Mouse (Mus musculus): Measurements from ENCODE around the gene Mrpl18. TPM values are rescaled to one million over a fixed set of nuclear protein-coding genes. Genes with fewer than 3 reads are reported as not detected.
A peak's percentile ranks its signal among the peaks of the same experiment; 100 is the strongest.

Gene Mrpl18
- total and polyA plus RNA-seq, 2 experiments = 41.2 to 54.6 TPM

DNA sequence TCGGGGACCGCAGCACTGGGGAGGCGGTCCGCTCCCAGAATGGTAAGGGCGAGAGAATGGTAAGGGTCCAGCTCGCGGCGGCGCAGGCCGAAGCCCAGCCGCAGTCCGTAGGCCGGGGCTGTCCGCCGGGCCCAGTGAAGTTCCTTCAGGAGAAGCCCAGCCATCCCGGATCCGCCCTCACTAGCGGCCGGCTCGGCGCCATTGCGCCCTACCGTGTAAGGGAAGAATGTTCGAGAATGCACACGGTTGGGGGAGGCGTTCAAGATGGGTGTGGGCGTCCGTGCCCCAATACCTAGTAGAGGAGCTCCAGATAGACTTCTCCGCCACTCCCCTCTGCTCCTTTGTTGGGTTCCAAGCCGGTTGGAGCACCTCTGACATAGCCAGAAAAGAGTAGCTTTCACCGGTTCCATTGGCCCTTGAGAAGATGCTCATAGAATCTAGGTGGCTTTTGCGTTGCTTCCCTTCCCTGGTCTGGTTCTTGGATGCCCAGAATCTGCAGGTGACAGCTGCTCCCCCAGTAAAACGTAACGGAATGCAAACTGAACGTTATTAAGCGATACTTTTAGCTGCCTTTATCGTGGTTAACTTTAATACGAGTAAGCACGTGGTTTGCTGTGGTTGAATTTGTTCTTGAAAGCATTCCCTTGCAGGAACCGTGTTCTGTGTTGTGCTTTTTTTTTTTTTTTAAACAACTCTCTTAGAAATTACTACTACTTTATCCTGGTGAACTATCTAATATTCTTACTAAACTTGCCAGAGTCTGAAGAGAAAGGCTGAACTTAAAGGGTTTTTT is 639 bp upstream of the Mrpl18 start:
- under 1% methylated on average over 40 of the region's 40 CpGs for WGBS
- DNase-seq (ENCODE audit: extremely low read depth, low read depth, low spot score) = peak; percentile 60

DNA sequence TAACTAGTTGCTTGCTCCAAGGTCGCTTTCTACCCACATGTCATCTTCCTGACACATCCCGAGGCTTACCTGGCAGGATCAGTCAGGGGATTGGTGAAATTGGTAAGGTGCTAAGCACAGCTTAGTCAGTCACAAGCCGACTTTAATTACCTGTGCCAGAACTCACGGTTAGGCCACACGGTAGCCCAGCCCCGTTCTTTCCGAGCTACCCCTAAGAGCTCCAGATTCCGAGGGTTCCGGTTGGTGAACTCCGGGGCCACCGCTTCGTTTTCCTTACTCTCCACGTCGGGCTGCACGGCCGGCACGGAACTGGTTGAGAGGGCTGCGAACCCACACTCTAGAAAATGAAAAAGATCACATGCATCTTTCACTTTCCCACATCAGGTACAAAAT is 661 bp downstream of the Mrpl18 start, which contains the start of gene Tcp1:
Gene Tcp1 (plus strand): TSS at position 214 of the 393 bp plus-strand sequence.
- no peak for TF ChIP-seq CTCF (IDR thresholded peaks at IDR 0.05; ENCODE audit: low read depth, low read length)
- TF ChIP-seq POLR2A (IDR thresholded peaks at IDR 0.05; ENCODE audit: extremely low read depth, insufficient read depth, low read length) = no peak
- peaks cover 43% of the 10 kb centered on the region for H3K36me3 ChIP-seq (ENCODE audit: control insufficient read depth, insufficient read depth, low read length)
- WGBS = under 1% methylated on average over 18 of the region's 18 CpGs
- H3K27ac ChIP-seq (replicated peaks; ENCODE audit: insufficient read depth, low read depth, low read length) = peak within 1 kb of the TSS; percentile 70
- DNase-seq (ENCODE audit: extremely low read depth, low read depth, low spot score) = peak; percentile 43
- no peaks in the 10 kb centered on the region for H3K27me3 ChIP-seq (ENCODE audit: control insufficient read depth, insufficient read depth, low read length)
- H3K4me3 ChIP-seq (ENCODE audit: insufficient read depth, low read depth, low read length) = peak within 1 kb of the TSS; percentile 68
- peaks cover 2% of the 10 kb centered on the region for H3K4me1 ChIP-seq (ENCODE audit: control insufficient read depth, insufficient read depth, low read length)
- peak within 1 kb of the TSS; percentile 78 for H3K9ac ChIP-seq (ENCODE audit: low read depth, low read length)
- no peaks in the 10 kb centered on the region; the same call in 1 of the 2 replicates for H3K79me2 ChIP-seq (ENCODE audit: control insufficient read depth, insufficient read depth, low read length)

More for the DNA sequence above, 639 bp upstream of the Mrpl18 start:
- H3K27me3 ChIP-seq (ENCODE audit: control insufficient read depth, insufficient read depth, low read length) = no peaks in the 10 kb centered on the region
- H3K4me1 ChIP-seq (ENCODE audit: control insufficient read depth, insufficient read depth, low read length) = peaks cover 2% of the 10 kb centered on the region
- peaks cover 41% of the 10 kb centered on the region for H3K36me3 ChIP-seq (ENCODE audit: control insufficient read depth, insufficient read depth, low read length)
- peak overlapping the region; percentile 66 for H3K4me3 ChIP-seq (ENCODE audit: insufficient read depth, low read depth, low read length)
- H3K79me2 ChIP-seq (ENCODE audit: control insufficient read depth, insufficient read depth, low read length) = no peaks in the 10 kb centered on the region; the same call in 1 of the 2 replicates
- TF ChIP-seq CTCF (IDR thresholded peaks at IDR 0.05; ENCODE audit: low read depth, low read length) (no peak), POLR2A (IDR thresholded peaks at IDR 0.05; ENCODE audit: extremely low read depth, insufficient read depth, low read length) (no peak)
- H3K27ac ChIP-seq (replicated peaks; ENCODE audit: insufficient read depth, low read depth, low read length) = peak overlapping the region; percentile 70
- peak overlapping the region; percentile 78 for H3K9ac ChIP-seq (ENCODE audit: low read depth, low read length)

DNA sequence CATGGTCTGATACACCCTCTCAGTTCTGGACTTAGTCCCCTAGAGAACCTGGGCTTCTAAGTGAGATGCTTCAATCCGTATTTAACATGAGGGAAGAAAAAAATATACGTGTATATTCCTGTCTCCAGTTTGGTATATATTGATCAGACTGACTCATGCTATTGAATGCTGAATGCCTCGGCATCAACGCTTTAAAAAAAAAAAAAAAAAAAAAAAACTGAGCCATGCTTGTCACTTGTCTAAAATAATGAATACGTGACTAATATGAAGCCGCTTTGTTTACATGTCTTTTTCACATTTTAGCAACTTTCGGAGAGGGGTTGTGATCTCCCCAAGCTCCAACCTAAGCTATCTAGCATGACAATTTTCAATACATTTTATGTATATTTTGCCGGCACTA is 5.8 kb downstream of the Mrpl18 start:
- 82% methylated on average over 8 of the region's 8 CpGs for WGBS
- H3K9ac ChIP-seq (ENCODE audit: low read depth, low read length) = no peak overlapping the region
- no peak for TF ChIP-seq POLR2A (IDR thresholded peaks at IDR 0.05; ENCODE audit: extremely low read depth, insufficient read depth, low read length)
- TF ChIP-seq CTCF (IDR thresholded peaks at IDR 0.05; ENCODE audit: low read depth, low read length) = no peak
- H3K4me3 ChIP-seq (ENCODE audit: insufficient read depth, low read depth, low read length) = no peak overlapping the region
- peaks cover 30% of the 10 kb centered on the region for H3K36me3 ChIP-seq (ENCODE audit: control insufficient read depth, insufficient read depth, low read length)
- no peak for DNase-seq (ENCODE audit: extremely low read depth, low read depth, low spot score)
- no peaks in the 10 kb centered on the region for H3K4me1 ChIP-seq (ENCODE audit: control insufficient read depth, insufficient read depth, low read length)
- H3K79me2 ChIP-seq (ENCODE audit: control insufficient read depth, insufficient read depth, low read length) = no peaks in the 10 kb centered on the region; the same call in 1 of the 2 replicates
- H3K27me3 ChIP-seq (ENCODE audit: control insufficient read depth, insufficient read depth, low read length) = no peaks in the 10 kb centered on the region
- H3K27ac ChIP-seq (replicated peaks; ENCODE audit: insufficient read depth, low read depth, low read length) = no peak overlapping the region

DNA sequence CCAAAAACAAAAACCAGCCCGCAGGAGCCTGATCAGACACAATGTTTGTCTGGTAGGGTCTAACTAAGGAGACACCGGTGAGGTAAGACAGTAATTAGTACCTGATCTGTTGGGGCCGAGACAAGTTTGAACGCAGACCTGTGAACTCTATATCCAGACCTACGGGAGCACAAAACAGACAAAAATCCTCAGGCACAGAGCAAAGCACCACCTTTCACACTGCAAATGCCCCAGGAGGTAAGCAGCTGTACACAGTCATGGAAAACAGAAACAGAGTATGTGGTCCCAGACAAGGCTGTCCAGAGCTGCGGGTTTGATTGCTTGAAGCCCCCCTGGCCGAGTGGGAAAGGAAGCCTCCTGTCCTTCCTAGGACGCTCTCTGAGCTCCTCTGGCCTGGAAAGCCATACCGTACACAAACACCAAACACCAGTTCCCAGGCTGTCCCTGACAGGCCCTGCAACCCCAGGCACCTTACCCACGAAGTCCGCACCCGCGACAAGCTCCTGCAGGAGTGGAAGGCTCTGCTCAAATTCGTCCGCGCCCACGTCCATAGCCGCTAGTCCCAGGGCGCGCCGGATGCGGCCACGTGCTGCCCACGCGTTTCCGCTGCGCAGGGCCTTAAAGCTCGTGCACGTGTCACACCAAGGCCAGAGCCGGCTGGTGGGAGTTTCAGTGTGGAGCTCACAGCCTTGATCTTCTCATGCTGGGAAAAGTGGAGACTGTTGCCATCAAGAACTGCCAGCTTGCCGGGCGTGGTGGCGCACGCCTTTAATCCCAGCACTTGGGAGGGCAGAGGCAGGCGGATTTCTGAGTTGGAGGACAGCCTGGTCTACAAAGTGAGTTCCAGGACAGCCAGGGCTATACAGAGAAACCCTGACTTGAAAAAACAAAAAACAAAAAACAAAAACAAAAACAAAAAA is 6.5 kb downstream of the Mrpl18 start, which contains the start of gene Pnldc1:
Gene Pnldc1 (minus strand): TSS at position 870 of the 920 bp plus-strand sequence.
- peaks cover 33% of the 10 kb centered on the region for H3K36me3 ChIP-seq (ENCODE audit: control insufficient read depth, insufficient read depth, low read length)
- no peak within 1 kb of the TSS for H3K4me3 ChIP-seq (ENCODE audit: insufficient read depth, low read depth, low read length)
- no peak within 1 kb of the TSS for H3K27ac ChIP-seq (replicated peaks; ENCODE audit: insufficient read depth, low read depth, low read length)
- H3K9ac ChIP-seq (ENCODE audit: low read depth, low read length) = no peak within 1 kb of the TSS
- H3K79me2 ChIP-seq (ENCODE audit: control insufficient read depth, insufficient read depth, low read length) = no peaks in the 10 kb centered on the region
- WGBS = 90% methylated on average over 35 of the region's 35 CpGs
- H3K27me3 ChIP-seq (ENCODE audit: control insufficient read depth, insufficient read depth, low read length) = no peaks in the 10 kb centered on the region
- no peaks in the 10 kb centered on the region for H3K4me1 ChIP-seq (ENCODE audit: control insufficient read depth, insufficient read depth, low read length)
- TF ChIP-seq POLR2A (IDR thresholded peaks at IDR 0.05; ENCODE audit: extremely low read depth, insufficient read depth, low read length) = no peak
- TF ChIP-seq CTCF (IDR thresholded peaks at IDR 0.05; ENCODE audit: low read depth, low read length) = no peak
- no peak for DNase-seq (ENCODE audit: extremely low read depth, low read depth, low spot score)

DNA sequence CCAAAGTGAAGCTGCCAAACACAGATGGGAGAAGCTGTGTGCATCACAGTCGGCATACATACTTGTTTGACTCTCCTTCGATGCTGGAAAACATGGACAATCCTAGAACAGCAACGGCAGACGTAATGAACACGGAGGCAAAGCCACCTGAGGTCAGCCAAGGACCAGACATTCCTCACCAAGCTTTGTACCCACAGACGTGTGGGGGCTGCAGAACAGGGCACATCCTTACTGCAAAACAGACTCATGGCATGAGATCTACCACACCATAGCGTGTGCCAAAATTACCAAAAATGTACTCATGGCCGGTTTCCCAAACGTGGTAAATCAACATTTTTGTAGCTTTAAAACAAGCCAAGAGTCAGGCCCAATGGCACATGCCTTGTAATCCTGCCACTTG is 9.7 kb downstream of the Mrpl18 start:
- Histone ChIP-seq H3K9ac (ENCODE audit: low read depth, low read length) (no peak overlapping the region), H3K27me3 (ENCODE audit: control insufficient read depth, insufficient read depth, low read length) (no peaks in the 10 kb centered on the region), H3K4me3 (ENCODE audit: insufficient read depth, low read depth, low read length) (no peak overlapping the region), H3K36me3 (ENCODE audit: control insufficient read depth, insufficient read depth, low read length) (peaks cover 17% of the 10 kb centered on the region), H3K4me1 (ENCODE audit: control insufficient read depth, insufficient read depth, low read length) (no peaks in the 10 kb centered on the region), H3K79me2 (ENCODE audit: control insufficient read depth, insufficient read depth, low read length) (no peaks in the 10 kb centered on the region), H3K27ac (replicated peaks; ENCODE audit: insufficient read depth, low read depth, low read length) (no peak overlapping the region)
- DNase-seq (ENCODE audit: extremely low read depth, low read depth, low spot score) = no peak
- TF ChIP-seq POLR2A (IDR thresholded peaks at IDR 0.05; ENCODE audit: extremely low read depth, insufficient read depth, low read length) (no peak), CTCF (IDR thresholded peaks at IDR 0.05; ENCODE audit: low read depth, low read length) (no peak)
- WGBS = 90% methylated on average over 9 of the region's 9 CpGs
